Mouse (Mus musculus) midbrain, embryonic 12.5 days (tissue): ENCODE data around the gene Krt4. TPM values are rescaled to one million over a fixed set of nuclear protein-coding genes. Genes with fewer than 3 reads are reported as not detected.

ENCODE experiments used
- ATAC-seq: fragments of 200-750 bp; cut with Nextera tagmentation; 2 replicates; pipeline ENCODE4 v1.8.0; 2017; ENCODE audit warnings: low read depth, moderate TSS enrichment, moderate library complexity; ENCODE audit not compliant: low FRiP score
- H3K27ac ChIP-seq: fragments of 300-500 bp; sonication (generic); replicated peaks from 2 replicates; pipeline ENCODE4 v1.5.1; 2016; ENCODE audit warnings: mild to moderate bottlenecking
- H3K27me3 ChIP-seq: fragments of 300-500 bp; sonication (generic); 2 replicates; pipeline ENCODE4 v1.6.1; 2016; ENCODE audit warnings: mild to moderate bottlenecking
- H3K36me3 ChIP-seq: fragments of 300-500 bp; sonication (generic); 2 replicates; pipeline ENCODE4 v1.6.1; 2016
- H3K4me1 ChIP-seq: fragments of 300-500 bp; sonication (generic); 2 replicates; pipeline ENCODE4 v1.6.1; 2016
- H3K4me2 ChIP-seq: fragments of 300-500 bp; sonication (generic); replicated peaks from 2 replicates; pipeline ENCODE4 v1.6.1; 2016; ENCODE audit warnings: mild to moderate bottlenecking, moderate library complexity
- H3K4me3 ChIP-seq: fragments of 300-500 bp; sonication (generic); 2 replicates; pipeline ENCODE4 v1.5.1; 2016; ENCODE audit warnings: mild to moderate bottlenecking
- H3K9ac ChIP-seq: fragments of 300-500 bp; sonication (generic); replicated peaks from 2 replicates; pipeline ENCODE4 v1.6.1; 2016; ENCODE audit warnings: mild to moderate bottlenecking, moderate library complexity
- H3K9me3 ChIP-seq: fragments of 300-500 bp; sonication (generic); 2 replicates; pipeline ENCODE4 v1.6.1; 2016; ENCODE audit warnings: mild to moderate bottlenecking
- WGBS: fragments of 180-500 bp; shearing (Covaris S2); methylation state at CpG from one replicate; pipeline ENCODE4 v1.1.7; 2016; 5-methylcytosine and 5-hydroxymethylcytosine counted together
- polyA plus RNA-seq: library from polyadenylated mRNA; unstranded; fragments of >200 nt; fragmentation: Nextera tagmentation; extraction: Ambion mirVana; gene quantifications from 2 replicates; pipeline ENCODE4 v1.2.1, GENCODE M21; 2016

Krt4 gene
- polyA plus RNA-seq, result not detected in 2 replicates

DNA sequence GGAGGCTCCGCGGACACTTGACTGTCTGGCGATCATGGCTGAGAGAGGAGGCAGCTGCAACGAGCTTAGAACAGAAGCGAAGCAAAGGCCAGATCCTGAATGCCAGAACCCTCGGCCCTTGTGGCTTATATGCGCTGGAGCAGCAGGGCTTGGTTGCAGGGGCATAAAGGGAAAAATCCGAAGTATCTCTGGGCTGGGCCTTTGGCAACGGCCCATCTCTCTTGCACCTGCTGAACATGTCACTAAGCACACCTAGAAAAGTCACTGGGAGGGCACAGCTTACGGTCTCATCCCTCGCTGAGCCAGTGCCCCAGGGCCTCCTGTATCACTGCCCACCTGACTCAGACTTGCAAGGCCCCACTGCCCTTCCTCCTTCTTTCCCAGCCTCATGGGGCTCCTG, at the start of gene Krt4:
Gene Krt4, minus strand, starts transcription at position 101 of the 400 bp plus-strand sequence.
- Histone ChIP-seq H3K27ac (no peak within 1 kb of the TSS), H3K4me1 (peaks cover 6% of the 10 kb centered on the region), H3K27me3 (peaks cover 7% of the 10 kb centered on the region), H3K4me3 (no peak within 1 kb of the TSS), H3K9me3 (no peaks in the 10 kb centered on the region), H3K9ac (no peak within 1 kb of the TSS), H3K4me2 (no peak within 1 kb of the TSS), H3K36me3 (no peaks in the 10 kb centered on the region)
- 74% methylated on average over 11 of the region's 11 CpGs for WGBS
- ATAC-seq, result no peak

DNA sequence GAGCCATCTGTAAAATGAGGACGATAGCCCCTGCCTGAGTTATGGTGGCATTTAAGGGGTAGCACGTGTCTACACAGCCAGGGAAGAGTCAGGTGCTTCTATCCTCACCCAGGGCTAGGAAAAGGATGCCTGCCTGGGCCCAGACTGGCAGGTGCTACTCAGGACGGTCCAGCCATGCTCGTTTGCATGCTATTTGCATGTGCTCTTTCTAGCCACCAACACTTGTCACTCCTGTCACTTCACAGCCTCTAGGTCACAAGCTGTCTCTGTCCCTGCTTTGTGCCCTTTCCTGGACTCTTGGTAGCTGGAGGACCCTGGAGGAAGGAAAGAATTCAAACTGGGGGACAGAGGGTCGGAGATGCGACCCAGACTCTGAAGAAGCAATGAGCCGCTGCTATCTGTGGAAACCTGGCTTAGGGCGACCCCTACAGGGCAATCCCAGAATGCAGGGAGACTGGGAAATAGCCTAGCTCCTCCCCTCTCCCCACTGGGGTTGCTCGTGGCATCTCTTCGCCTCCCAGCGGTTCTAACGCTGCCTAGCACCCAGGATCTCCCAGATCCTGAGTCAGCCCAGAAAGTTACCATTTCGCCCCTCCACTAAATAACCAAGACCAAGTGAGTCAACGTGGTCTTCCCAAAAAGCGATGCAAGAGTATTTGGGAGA, 49.0 kb upstream of the Krt4 start:
- peaks cover 23% of the 10 kb centered on the region for H3K27me3 ChIP-seq
- H3K36me3 ChIP-seq, result no peaks in the 10 kb centered on the region
- WGBS, result 13% methylated on average over 15 of the region's 15 CpGs
- no peak overlapping the region for H3K27ac ChIP-seq
- no peaks in the 10 kb centered on the region for H3K9me3 ChIP-seq
- no peak overlapping the region for H3K4me3 ChIP-seq
- 0 out of 2 replicates have a peak overlapping the region, but pooled peaks have one; percentile 0 for H3K9ac ChIP-seq
- peak overlapping the region; percentile 21 for H3K4me2 ChIP-seq
- peak; percentile 53; the same call in 1 of the 2 replicates for ATAC-seq
- H3K4me1 ChIP-seq, result peaks cover 19% of the 10 kb centered on the region

DNA sequence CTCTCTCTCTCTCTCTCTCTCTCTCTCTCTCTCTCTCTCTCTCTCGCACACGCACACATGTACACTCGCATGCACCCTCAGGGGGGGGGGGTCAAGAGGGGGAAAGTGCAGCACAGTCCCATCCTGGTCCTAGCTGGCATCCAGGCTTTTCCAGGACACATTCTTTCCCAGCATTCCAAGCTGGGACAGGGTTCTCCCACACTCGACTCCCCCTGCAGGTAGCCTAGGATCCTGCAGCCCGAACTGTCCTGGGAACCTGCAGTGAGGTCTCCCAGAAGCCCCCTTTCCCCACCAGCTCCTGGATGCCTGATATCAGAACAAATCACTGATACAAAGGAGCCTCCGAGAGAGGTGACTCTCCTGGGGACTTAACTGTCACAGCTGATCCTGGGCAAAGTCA, 46.0 kb upstream of the Krt4 start:
- no peak overlapping the region for H3K4me3 ChIP-seq
- H3K36me3 ChIP-seq, result no peaks in the 10 kb centered on the region
- no peak overlapping the region for H3K9ac ChIP-seq
- H3K27me3 ChIP-seq, result peaks cover 18% of the 10 kb centered on the region
- H3K27ac ChIP-seq, result no peak overlapping the region
- H3K4me1 ChIP-seq, result peaks cover 6% of the 10 kb centered on the region; the same call in 1 of the 2 replicates
- no peaks in the 10 kb centered on the region for H3K9me3 ChIP-seq
- no peak overlapping the region for H3K4me2 ChIP-seq
- ATAC-seq, result peak; percentile 39; the same call in 1 of the 2 replicates
- WGBS, result 1% methylated on average over 3 of the region's 6 CpGs

DNA sequence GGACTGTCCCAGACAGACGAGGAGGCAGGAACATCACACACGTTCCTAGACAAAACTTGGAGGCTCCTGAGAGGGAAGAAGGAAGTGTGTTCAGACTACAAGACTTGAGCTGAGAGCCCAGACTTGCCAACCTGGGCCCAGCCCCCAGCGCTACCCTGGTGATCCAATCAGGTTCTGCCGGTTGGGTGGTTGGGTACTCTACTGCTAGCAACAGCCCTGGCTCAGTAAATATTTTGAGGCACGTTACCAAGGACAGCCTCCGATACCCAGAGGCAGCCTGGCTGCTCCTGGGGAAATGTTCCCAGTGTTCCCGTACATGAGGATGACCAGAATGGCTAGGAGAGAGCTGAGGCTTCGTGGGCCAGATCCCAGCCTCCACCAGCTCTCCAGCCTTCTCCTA, 42.3 kb upstream of the Krt4 start:
- Histone ChIP-seq H3K4me2 (no peak overlapping the region), H3K27me3 (peaks cover 14% of the 10 kb centered on the region), H3K9ac (no peak overlapping the region), H3K36me3 (no peaks in the 10 kb centered on the region), H3K27ac (no peak overlapping the region), H3K9me3 (no peaks in the 10 kb centered on the region), H3K4me1 (0 out of 2 replicates have a peak, but pooled peaks cover 2% of the 10 kb centered on the region), H3K4me3 (no peak overlapping the region)
- 82% methylated on average over 8 of the region's 8 CpGs for WGBS
- no peak for ATAC-seq

DNA sequence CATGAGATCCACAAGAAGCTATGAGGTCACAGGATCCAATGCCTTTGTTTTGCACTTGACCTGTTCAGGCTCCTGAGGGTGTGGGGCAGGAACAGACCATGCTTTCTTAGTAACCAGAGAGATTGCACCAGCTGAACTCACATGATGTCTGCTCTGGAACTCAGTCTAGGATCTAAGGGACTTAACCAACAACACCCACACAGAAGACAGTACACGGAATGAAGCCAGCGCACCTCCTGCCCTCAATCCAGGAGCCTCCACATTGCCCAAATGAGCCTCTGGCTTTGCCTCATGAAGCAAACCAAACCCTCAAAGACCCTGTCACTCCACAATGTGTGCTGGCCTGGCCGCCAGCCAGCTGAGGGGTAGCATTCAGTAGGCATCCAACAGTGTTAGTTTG, 34.4 kb upstream of the Krt4 start:
- H3K4me2 ChIP-seq, result no peak overlapping the region
- no peaks in the 10 kb centered on the region for H3K4me1 ChIP-seq
- no peaks in the 10 kb centered on the region for H3K36me3 ChIP-seq
- no peaks in the 10 kb centered on the region for H3K9me3 ChIP-seq
- peaks cover 5% of the 10 kb centered on the region; the same call in 1 of the 2 replicates for H3K27me3 ChIP-seq
- WGBS, result 79% methylated on average over 3 of the region's 3 CpGs
- no peak overlapping the region for H3K27ac ChIP-seq
- no peak overlapping the region for H3K9ac ChIP-seq
- H3K4me3 ChIP-seq, result no peak overlapping the region
- ATAC-seq, result no peak

DNA sequence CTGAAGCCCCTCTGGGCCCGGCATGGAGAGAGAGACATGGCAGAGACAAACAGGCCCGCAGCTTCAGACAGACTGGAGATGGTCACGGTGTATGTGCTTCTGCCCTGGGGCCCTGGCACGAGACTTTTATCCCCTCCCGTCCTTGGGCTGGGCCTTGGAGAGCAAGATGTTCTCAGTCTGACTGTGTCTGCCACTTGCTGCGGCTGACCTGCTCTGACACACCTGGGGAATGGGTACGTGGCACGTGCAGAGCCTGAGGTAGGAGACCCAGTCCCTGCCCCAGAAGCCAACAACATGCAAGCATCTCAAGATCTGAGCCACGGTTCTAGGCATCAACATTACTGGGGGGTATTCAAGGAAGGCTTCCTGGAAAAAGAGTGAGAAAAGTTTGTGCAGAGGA, 29.7 kb upstream of the Krt4 start, which contains the start of gene Krt78:
Gene Krt78, minus strand, starts transcription at position 101 of the 400 bp plus-strand sequence.
- no peak within 1 kb of the TSS for H3K27ac ChIP-seq
- no peaks in the 10 kb centered on the region for H3K27me3 ChIP-seq
- WGBS, result 88% methylated on average over 9 of the region's 9 CpGs
- no peaks in the 10 kb centered on the region for H3K36me3 ChIP-seq
- H3K4me2 ChIP-seq, result no peak within 1 kb of the TSS
- ATAC-seq, result no peak
- no peak within 1 kb of the TSS for H3K9ac ChIP-seq
- no peak within 1 kb of the TSS for H3K4me3 ChIP-seq
- no peaks in the 10 kb centered on the region for H3K9me3 ChIP-seq
- H3K4me1 ChIP-seq, result no peaks in the 10 kb centered on the region

DNA sequence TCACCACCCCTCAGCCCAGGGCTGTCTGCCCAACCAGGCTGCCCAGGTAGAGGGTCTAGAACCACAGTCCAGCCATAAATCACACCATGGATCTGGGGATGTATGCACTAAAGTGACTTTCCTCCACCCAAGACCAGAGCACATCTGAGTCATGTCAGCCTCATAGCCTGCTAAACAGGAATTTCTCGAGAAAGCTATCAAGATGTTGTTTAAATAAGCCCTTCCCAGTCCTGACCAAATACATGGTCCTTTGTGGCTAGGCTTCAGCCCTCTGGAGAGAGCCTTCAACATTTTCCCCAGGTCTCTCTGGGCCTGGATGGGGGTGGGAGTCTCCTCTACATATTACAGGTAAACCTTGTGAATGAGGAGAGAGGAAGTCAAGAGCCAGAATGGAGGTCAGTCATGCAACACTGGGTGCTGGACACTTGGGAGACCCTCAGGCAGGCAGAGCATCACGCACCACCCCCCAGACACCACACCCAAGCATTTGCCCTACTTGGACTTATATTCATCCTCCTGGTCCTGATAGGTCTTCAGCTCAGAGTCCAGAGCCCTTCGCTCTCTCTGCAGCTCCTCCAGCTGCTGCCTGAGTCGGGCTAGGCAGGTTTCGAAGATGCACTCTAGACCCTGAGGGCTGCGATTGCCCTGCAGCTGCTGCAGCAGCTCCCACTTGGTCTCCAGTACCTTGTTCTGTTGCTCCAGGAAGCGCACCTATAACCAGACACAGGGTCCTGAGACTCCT, 28.4 kb upstream of the Krt4 start:
- Histone ChIP-seq H3K36me3 (no peaks in the 10 kb centered on the region), H3K27me3 (no peaks in the 10 kb centered on the region), H3K4me2 (no peak overlapping the region), H3K4me3 (no peak overlapping the region), H3K27ac (no peak overlapping the region), H3K4me1 (no peaks in the 10 kb centered on the region), H3K9ac (no peak overlapping the region), H3K9me3 (no peaks in the 10 kb centered on the region)
- no peak for ATAC-seq
- WGBS, result 85% methylated on average over 7 of the region's 7 CpGs

DNA sequence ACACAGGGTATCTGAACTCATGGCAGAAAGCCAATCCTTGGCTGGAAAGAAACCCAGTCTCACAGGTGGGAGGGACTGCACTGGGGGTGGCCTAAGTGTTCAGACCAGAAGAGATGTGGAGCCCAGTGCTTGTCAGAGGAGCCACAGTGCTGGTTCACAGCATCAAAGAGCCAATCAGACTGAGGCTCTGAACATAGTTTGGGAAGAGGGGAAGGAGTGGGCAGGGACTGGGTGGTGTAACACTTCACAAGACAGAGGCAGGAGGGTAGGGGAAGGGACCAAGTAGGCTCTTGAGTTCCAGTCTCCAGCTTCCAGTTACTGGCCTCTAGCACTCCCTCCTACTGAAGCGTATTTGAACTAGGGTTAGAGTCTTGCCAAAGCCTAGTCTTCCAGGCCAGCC, 20.9 kb upstream of the Krt4 start:
- Histone ChIP-seq H3K27ac (no peak overlapping the region), H3K36me3 (no peaks in the 10 kb centered on the region), H3K4me3 (no peak overlapping the region), H3K4me2 (no peak overlapping the region), H3K27me3 (no peaks in the 10 kb centered on the region), H3K9me3 (no peaks in the 10 kb centered on the region), H3K9ac (no peak overlapping the region), H3K4me1 (no peaks in the 10 kb centered on the region)
- no peak for ATAC-seq
- WGBS, result 88% methylated on average over 1 of the region's 1 CpGs

DNA sequence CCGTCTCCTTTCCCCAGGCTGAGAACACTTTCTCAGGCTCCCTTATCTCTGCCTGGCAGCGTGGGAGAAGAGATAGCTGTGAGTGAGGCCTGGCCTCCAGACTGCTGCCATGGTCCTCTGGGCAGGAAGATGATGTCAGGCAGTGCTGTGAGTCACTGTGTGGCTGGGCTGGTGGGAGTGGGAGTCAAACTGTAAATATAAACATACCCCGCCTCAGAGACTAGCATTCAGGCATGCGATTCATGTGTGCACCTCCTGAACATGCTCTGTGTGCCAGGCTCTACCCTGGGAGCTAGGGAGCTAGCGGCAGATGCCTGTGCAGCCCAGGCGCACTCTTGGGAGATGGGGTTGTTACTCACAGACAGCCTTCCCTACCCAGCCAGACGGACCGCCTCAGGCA, 17.4 kb upstream of the Krt4 start:
- H3K4me1 ChIP-seq, result no peaks in the 10 kb centered on the region
- 77% methylated on average over 8 of the region's 8 CpGs for WGBS
- no peak overlapping the region for H3K9ac ChIP-seq
- ATAC-seq, result no peak
- H3K4me2 ChIP-seq, result no peak overlapping the region
- no peak overlapping the region for H3K4me3 ChIP-seq
- no peak overlapping the region for H3K27ac ChIP-seq
- no peaks in the 10 kb centered on the region for H3K36me3 ChIP-seq
- no peaks in the 10 kb centered on the region for H3K27me3 ChIP-seq
- no peaks in the 10 kb centered on the region for H3K9me3 ChIP-seq

DNA sequence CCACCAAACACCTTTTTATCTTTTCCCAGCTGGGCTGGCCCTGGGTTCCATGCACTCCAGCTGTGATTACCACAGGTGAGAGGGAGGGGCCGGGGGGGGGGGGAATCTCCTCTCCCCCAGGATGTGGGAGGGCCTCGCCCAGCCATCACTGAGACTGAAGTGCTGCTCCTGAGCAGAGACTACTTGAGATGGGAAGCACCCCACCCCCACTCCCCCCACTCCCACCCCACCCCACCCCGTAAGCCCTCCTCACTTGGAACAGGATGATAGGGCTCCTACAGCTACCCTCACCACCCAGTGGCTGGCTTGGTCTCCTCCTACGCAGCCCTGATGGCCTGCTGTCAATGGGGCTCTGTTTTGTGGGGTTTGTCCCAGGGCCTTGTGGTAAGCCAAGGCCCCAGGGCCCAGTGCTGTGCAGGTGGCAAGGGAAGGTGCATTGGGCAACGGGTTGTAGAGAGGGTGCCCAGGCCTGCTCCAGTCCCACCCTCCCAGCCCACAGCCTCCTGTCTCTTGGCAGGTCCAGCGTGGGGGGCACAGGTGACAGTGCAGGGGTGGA, 15.8 kb upstream of the Krt4 start, which contains the start of gene Krt79:
Gene Krt79, minus strand, starts transcription at position 51 of the 556 bp plus-strand sequence.
- no peaks in the 10 kb centered on the region for H3K27me3 ChIP-seq
- 55% methylated on average over 4 of the region's 6 CpGs for WGBS
- ATAC-seq, result no peak
- H3K36me3 ChIP-seq, result no peaks in the 10 kb centered on the region
- H3K4me1 ChIP-seq, result no peaks in the 10 kb centered on the region
- H3K4me3 ChIP-seq, result no peak within 1 kb of the TSS
- H3K27ac ChIP-seq, result no peak within 1 kb of the TSS
- H3K9ac ChIP-seq, result no peak within 1 kb of the TSS
- H3K4me2 ChIP-seq, result no peak within 1 kb of the TSS
- H3K9me3 ChIP-seq, result no peaks in the 10 kb centered on the region

DNA sequence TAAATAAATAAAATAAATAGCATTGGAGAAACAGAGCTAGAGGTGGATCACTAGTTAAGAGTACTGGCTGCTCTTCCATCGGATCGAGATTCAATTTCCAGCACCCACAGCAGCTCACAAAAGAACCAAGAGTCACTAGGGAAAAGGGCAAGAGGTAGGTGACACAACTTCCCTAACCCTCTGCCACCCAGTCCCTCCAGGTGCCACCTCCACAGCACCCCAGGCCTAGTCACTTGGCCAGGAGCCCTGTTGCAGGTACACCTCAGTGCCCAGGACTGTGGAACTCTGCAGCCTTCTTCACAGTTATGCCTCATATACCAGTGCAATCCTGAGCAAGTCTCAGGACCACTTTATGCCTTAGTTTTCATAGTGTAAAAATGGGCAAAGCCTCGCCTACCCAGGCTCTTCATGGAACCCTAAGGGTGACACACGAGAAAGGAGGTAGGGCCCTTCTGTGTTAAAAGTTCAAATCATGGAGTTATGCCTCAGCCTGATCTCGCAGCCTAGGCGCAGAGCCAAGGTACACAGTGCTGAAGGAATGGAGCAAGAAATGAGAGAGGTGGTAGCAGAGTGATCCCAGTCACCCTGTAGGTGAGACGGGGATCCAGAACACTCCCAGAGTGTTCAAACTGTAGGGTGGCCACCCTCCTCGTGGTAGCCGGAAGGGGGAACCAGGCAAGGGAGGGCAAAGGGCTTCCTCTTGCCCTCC, 14.2 kb upstream of the Krt4 start:
- Histone ChIP-seq H3K9me3 (no peaks in the 10 kb centered on the region), H3K27ac (no peak overlapping the region), H3K36me3 (no peaks in the 10 kb centered on the region), H3K4me2 (no peak overlapping the region), H3K4me1 (no peaks in the 10 kb centered on the region), H3K9ac (no peak overlapping the region), H3K4me3 (no peak overlapping the region), H3K27me3 (no peaks in the 10 kb centered on the region)
- ATAC-seq, result no peak
- 86% methylated on average over 9 of the region's 9 CpGs for WGBS

DNA sequence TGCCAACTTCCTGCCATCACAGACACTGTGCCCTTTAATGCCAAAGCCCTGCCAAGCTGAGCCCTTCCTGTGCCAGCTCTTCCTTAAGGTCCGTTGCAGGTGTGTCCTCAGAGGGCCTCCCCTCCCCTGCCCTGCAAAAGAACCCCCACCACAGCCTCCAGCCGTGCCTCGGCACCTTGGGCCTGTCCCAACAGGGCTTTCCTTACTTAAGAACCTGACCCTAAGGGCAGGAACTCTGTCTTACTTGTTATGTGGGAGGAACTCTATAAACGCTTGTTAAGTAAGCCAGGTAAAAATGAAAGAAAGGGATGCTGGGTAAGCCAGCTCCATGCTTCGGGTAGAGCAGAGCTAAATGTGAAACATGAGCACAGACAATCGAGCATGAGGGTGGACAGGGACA, 8.5 kb upstream of the Krt4 start:
- WGBS, result 80% methylated on average over 6 of the region's 6 CpGs
- no peak for ATAC-seq
- Histone ChIP-seq H3K4me1 (peaks cover 12% of the 10 kb centered on the region), H3K27me3 (peaks cover 27% of the 10 kb centered on the region), H3K4me2 (no peak overlapping the region), H3K36me3 (no peaks in the 10 kb centered on the region), H3K27ac (no peak overlapping the region), H3K9me3 (no peaks in the 10 kb centered on the region), H3K9ac (no peak overlapping the region), H3K4me3 (no peak overlapping the region)
